Mouse (Mus musculus): ENCODE results near the gene Fam129c. TPM values are rescaled to one million over a fixed set of nuclear protein-coding genes. Genes with fewer than 3 reads are reported as not detected.

Fam129c gene
- polyA plus RNA-seq, 1 experiment from 2014 or later, result 3.8 TPM

DNA sequence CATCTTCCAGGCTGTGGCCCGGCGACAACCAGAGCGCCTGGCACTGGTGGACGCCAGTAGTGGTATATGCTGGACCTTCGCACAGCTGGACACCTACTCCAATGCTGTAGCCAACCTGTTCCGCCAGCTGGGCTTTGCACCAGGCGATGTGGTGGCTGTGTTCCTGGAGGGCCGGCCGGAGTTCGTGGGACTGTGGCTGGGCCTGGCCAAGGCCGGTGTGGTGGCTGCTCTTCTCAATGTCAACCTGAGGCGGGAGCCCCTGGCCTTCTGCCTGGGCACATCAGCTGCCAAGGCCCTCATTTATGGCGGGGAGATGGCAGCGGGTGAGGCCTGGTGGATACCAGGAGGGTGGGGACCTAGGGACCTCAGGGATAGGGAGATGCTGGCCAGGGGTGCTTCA lies 18.0 kb upstream of the Fam129c start:
- H3K36me3 ChIP-seq (ENCODE audit: control insufficient read depth, insufficient read depth, low read length), result no peaks in the 10 kb centered on the region
- H3K4me2 ChIP-seq, result no peak overlapping the region
- ATAC-seq (replicated peaks; ENCODE audit: low FRiP score), result no peak
- H3K9ac ChIP-seq (ENCODE audit: low read depth, low read length), result no peak overlapping the region
- no peaks in the 10 kb centered on the region for H3K9me3 ChIP-seq (ENCODE audit: control insufficient read depth, low read length)
- no peak overlapping the region for H3K27ac ChIP-seq (ENCODE audit: low read depth, low read length)
- DNase-seq (ENCODE audit: low spot score), result no peak
- no peaks in the 10 kb centered on the region for H3K4me1 ChIP-seq (replicated peaks; ENCODE audit: control insufficient read depth, insufficient read depth, low read length)
- H3K27me3 ChIP-seq (replicated peaks; ENCODE audit: control insufficient read depth, insufficient read depth, low read length), result no peaks in the 10 kb centered on the region
- H3K4me3 ChIP-seq (ENCODE audit: low read depth, low read length), result no peak overlapping the region
- WGBS, result 88% methylated on average over 14 of the region's 14 CpGs

DNA sequence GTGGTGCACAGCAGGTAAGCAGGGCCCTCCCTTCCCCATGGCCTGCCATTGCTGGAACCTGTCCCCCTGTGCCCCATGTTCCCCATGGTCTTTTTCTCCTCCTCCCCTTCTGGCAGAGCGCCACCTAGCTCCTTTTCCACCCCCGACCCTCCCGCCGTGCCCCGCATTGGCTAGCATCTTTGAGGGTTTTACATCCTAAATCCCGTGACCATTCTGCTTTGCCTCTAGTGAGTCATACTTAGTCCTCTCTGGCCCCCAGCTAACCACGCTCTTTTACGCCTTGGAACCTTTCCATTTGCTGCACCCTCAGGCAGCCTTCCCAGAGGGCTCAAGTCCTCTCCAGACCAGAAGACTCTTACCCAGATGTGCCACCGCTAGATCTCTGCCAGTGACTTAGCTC lies 17.2 kb upstream of the Fam129c start:
- Histone ChIP-seq H3K4me3 (ENCODE audit: low read depth, low read length) (no peak overlapping the region), H3K36me3 (ENCODE audit: control insufficient read depth, insufficient read depth, low read length) (no peaks in the 10 kb centered on the region), H3K9me3 (ENCODE audit: control insufficient read depth, low read length) (no peaks in the 10 kb centered on the region), H3K27ac (ENCODE audit: low read depth, low read length) (no peak overlapping the region), H3K9ac (ENCODE audit: low read depth, low read length) (no peak overlapping the region), H3K4me1 (replicated peaks; ENCODE audit: control insufficient read depth, insufficient read depth, low read length) (no peaks in the 10 kb centered on the region), H3K4me2 (no peak overlapping the region), H3K27me3 (replicated peaks; ENCODE audit: control insufficient read depth, insufficient read depth, low read length) (no peaks in the 10 kb centered on the region)
- ATAC-seq (replicated peaks; ENCODE audit: low FRiP score) (no peak), DNase-seq (ENCODE audit: low spot score) (no peak)
- 53% methylated on average over 9 of the region's 9 CpGs for WGBS

DNA sequence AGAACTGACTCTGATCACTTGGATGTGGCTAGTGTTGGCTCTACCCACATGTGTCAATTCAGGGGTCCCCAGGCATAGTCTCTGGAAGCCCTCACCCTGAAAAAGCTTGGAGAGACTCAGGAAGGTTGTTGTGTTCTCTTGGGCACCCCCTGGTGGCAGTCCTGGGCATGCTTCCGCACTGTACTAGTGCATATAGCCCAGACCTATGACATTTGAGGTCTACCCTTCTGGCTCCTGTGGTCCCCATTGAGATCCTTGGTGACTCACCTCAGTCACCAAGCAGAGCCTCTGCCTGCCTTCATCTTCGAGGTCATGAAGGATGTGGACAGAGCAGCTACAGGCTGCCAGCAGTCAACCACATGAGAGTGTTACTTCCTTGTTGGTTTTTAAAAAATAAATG lies 10.6 kb upstream of the Fam129c start:
- no peak for DNase-seq (ENCODE audit: low spot score)
- no peaks in the 10 kb centered on the region for H3K9me3 ChIP-seq (ENCODE audit: control insufficient read depth, low read length)
- H3K4me2 ChIP-seq, result no peak overlapping the region
- 43% methylated on average over 2 of the region's 2 CpGs for WGBS
- no peaks in the 10 kb centered on the region for H3K36me3 ChIP-seq (ENCODE audit: control insufficient read depth, insufficient read depth, low read length)
- H3K27me3 ChIP-seq (replicated peaks; ENCODE audit: control insufficient read depth, insufficient read depth, low read length), result no peaks in the 10 kb centered on the region
- H3K4me3 ChIP-seq (ENCODE audit: low read depth, low read length), result no peak overlapping the region
- no peak overlapping the region for H3K27ac ChIP-seq (ENCODE audit: low read depth, low read length)
- no peak for ATAC-seq (replicated peaks; ENCODE audit: low FRiP score)
- peaks cover 4% of the 10 kb centered on the region; the same call in 1 of the 2 replicates for H3K4me1 ChIP-seq (replicated peaks; ENCODE audit: control insufficient read depth, insufficient read depth, low read length)
- no peak overlapping the region for H3K9ac ChIP-seq (ENCODE audit: low read depth, low read length)

- DNase-seq (ENCODE audit: low spot score) (no peak), ATAC-seq (replicated peaks; ENCODE audit: low FRiP score) (no peak)
- Histone ChIP-seq H3K36me3 (ENCODE audit: control insufficient read depth, insufficient read depth, low read length) (no peaks in the 10 kb centered on the region), H3K27me3 (replicated peaks; ENCODE audit: control insufficient read depth, insufficient read depth, low read length) (no peaks in the 10 kb centered on the region), H3K4me1 (replicated peaks; ENCODE audit: control insufficient read depth, insufficient read depth, low read length) (peaks cover 11% of the 10 kb centered on the region), H3K9me3 (ENCODE audit: control insufficient read depth, low read length) (no peaks in the 10 kb centered on the region), H3K4me3 (ENCODE audit: low read depth, low read length) (no peak overlapping the region), H3K4me2 (no peak overlapping the region), H3K9ac (ENCODE audit: low read depth, low read length) (no peak overlapping the region), H3K27ac (ENCODE audit: low read depth, low read length) (no peak overlapping the region)
- 75% methylated on average over 3 of the region's 3 CpGs for WGBS
Measured at GRCm38 (mm10) chr8:71588762-71589161, 8.7 kb upstream of the Fam129c start.

- DNase-seq (ENCODE audit: low spot score) (no peak), ATAC-seq (replicated peaks; ENCODE audit: low FRiP score) (no peak)
- Histone ChIP-seq H3K27ac (ENCODE audit: low read depth, low read length) (peak overlapping the region; percentile 98), H3K4me3 (ENCODE audit: low read depth, low read length) (peak overlapping the region; percentile 90), H3K27me3 (replicated peaks; ENCODE audit: control insufficient read depth, insufficient read depth, low read length) (no peaks in the 10 kb centered on the region), H3K9me3 (ENCODE audit: control insufficient read depth, low read length) (no peaks in the 10 kb centered on the region), H3K9ac (ENCODE audit: low read depth, low read length) (peak overlapping the region; percentile 98), H3K4me2 (peak overlapping the region; percentile 78), H3K36me3 (ENCODE audit: control insufficient read depth, insufficient read depth, low read length) (no peaks in the 10 kb centered on the region), H3K4me1 (replicated peaks; ENCODE audit: control insufficient read depth, insufficient read depth, low read length) (peaks cover 11% of the 10 kb centered on the region)
- WGBS, result 23% methylated on average over 5 of the region's 5 CpGs
Measured at GRCm38 (mm10) chr8:71591017-71591416, 6.4 kb upstream of the Fam129c start.

DNA sequence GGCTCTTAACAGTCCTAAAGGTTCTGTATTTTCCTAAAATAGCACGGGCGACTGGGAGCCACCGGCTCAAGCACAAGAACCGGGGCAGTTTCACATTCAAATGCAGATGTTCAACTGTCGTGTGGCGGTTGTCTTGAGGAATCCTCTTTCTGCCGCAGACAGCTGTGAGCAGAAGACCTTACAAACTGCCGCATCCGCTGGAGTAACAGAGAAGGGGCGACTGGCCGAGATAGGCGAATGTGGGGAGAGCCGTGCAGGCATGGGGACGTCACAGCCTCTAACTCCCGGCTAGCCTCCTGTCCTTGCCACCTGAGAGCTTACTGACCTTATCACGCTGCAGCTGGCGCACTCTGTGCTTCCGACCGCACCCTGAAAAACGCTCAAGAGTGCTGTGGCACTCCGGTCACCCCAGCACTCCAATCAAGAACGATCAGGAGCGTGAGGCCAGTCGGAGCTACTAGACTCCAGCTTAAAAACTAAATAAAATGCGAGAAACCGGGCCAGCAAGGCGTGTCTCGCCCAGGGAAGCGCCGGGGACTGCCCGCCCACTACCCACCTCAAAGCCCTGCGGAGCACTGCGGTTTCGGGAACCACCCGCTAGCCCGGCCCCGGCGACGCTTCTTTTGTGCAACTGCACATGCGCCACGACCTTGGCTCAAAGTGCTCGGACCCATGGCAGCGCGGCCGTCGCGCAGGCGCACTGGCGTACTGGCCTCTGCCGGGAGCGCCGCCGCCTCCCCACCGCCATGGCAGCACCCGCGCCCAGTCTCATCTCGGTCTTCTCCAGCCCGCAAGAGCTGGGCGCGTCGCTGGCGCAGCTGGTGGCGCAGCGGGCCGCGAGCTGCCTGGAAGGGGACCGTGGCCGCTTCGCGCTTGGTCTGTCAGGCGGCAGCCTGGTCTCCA lies 5.7 kb upstream of the Fam129c start, which contains the start of gene Pgls:
Gene Pgls, plus strand, starts transcription at position 706 of the 903 bp plus-strand sequence.
- Histone ChIP-seq H3K36me3 (ENCODE audit: control insufficient read depth, insufficient read depth, low read length) (no peaks in the 10 kb centered on the region), H3K4me1 (replicated peaks; ENCODE audit: control insufficient read depth, insufficient read depth, low read length) (peaks cover 14% of the 10 kb centered on the region), H3K27ac (ENCODE audit: low read depth, low read length) (peak within 1 kb of the TSS; percentile 98), H3K27me3 (replicated peaks; ENCODE audit: control insufficient read depth, insufficient read depth, low read length) (no peaks in the 10 kb centered on the region), H3K9me3 (ENCODE audit: control insufficient read depth, low read length) (no peaks in the 10 kb centered on the region), H3K9ac (ENCODE audit: low read depth, low read length) (peak within 1 kb of the TSS; percentile 98), H3K4me2 (peak within 1 kb of the TSS; percentile 78), H3K4me3 (ENCODE audit: low read depth, low read length) (peak within 1 kb of the TSS; percentile 90)
- under 1% methylated on average over 71 of the region's 71 CpGs for WGBS
- DNase-seq (ENCODE audit: low spot score) (peak; percentile 95), ATAC-seq (replicated peaks; ENCODE audit: low FRiP score) (peak; percentile 86)

DNA sequence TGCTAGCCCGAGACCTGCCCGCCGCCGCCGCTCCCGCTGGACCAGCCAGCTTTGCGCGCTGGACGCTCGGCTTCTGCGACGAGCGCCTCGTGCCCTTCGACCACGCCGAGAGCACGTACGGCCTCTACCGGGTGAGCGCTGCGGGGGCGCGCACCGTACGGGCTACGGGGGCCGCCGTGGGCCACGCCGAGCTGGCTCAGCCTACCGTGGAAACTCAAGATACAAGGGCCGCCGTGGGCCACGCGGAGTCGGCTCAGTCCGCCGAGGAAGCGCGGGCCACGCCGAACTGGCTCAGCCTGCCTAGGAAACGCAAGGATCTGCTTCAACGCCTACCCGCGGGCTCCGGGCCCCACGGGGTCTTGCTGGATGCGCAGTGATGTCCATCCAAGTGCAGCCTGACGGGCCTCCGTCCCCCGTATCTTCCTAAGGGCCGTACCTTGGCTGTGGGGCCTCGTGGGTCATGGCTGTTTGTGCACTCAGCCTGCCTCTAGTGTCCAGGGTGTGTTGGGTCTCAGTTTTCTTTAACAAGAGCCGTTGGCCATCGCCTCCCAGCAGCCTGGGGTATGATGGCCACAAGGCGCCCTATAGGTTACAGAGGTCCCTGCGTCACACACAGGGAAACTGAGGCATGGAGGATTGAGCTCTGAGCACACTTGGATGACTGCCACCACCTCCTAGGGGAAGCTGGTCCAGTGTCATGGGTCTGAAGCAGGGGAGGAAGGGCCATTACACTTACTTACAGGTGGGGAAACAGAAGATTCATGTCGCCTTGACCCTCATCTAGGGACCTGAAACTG lies 4.9 kb upstream of the Fam129c start:
- no peaks in the 10 kb centered on the region for H3K9me3 ChIP-seq (ENCODE audit: control insufficient read depth, low read length)
- H3K9ac ChIP-seq (ENCODE audit: low read depth, low read length), result peak overlapping the region; percentile 98
- H3K4me2 ChIP-seq, result peak overlapping the region; percentile 78
- peaks cover 14% of the 10 kb centered on the region for H3K4me1 ChIP-seq (replicated peaks; ENCODE audit: control insufficient read depth, insufficient read depth, low read length)
- no peak for DNase-seq (ENCODE audit: low spot score)
- peak overlapping the region; percentile 98 for H3K27ac ChIP-seq (ENCODE audit: low read depth, low read length)
- no peaks in the 10 kb centered on the region for H3K36me3 ChIP-seq (ENCODE audit: control insufficient read depth, insufficient read depth, low read length)
- H3K27me3 ChIP-seq (replicated peaks; ENCODE audit: control insufficient read depth, insufficient read depth, low read length), result no peaks in the 10 kb centered on the region
- peak; percentile 44 for ATAC-seq (replicated peaks; ENCODE audit: low FRiP score)
- WGBS, result 4% methylated on average over 59 of the region's 60 CpGs
- peak overlapping the region; percentile 90 for H3K4me3 ChIP-seq (ENCODE audit: low read depth, low read length)

DNA sequence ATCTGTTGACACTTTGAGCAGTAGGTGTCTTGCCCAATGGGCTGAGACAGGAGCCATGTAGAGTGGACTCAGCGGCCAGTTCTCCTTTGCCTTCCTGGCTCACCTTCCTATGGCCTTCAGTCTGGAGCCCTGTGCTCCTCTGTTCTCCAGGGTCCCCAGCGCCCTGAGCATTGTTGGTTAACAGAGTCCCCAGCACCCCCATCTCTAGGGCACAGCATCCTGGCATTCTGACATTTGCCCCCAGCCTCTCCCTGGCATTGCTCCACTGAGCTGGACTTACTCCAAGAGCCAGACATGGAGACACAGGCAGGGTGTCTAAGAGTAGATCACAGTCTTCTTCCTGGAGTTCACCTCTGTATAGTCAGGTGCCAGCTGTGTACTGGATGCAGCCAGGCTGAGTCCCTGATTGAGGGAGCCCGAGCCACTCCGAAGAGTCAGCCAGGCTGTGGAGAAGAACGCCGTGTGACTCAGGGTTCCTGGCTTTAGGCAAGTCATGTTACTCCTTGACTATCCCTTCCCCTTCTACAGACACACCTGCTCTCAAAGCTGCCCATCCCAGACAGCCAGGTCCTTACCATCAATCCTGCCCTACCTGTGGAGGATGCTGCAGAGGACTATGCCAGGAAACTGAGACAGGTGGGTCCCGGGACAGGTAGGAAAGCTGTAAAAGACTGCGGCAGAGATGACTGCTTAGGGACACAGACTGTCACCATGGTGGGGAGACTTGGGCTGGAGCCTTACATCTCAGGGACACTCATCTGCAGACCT lies 3.7 kb upstream of the Fam129c start:
- H3K4me1 ChIP-seq (replicated peaks; ENCODE audit: control insufficient read depth, insufficient read depth, low read length), result peaks cover 14% of the 10 kb centered on the region
- H3K9me3 ChIP-seq (ENCODE audit: control insufficient read depth, low read length), result no peaks in the 10 kb centered on the region
- no peaks in the 10 kb centered on the region for H3K27me3 ChIP-seq (replicated peaks; ENCODE audit: control insufficient read depth, insufficient read depth, low read length)
- H3K9ac ChIP-seq (ENCODE audit: low read depth, low read length), result peak overlapping the region; percentile 98
- no peaks in the 10 kb centered on the region for H3K36me3 ChIP-seq (ENCODE audit: control insufficient read depth, insufficient read depth, low read length)
- 87% methylated on average over 8 of the region's 8 CpGs for WGBS
- DNase-seq (ENCODE audit: low spot score) (no peak), ATAC-seq (replicated peaks; ENCODE audit: low FRiP score) (no peak)
- H3K4me2 ChIP-seq, result peak overlapping the region; percentile 78
- peak overlapping the region; percentile 90; the same call in 1 of the 2 replicates for H3K4me3 ChIP-seq (ENCODE audit: low read depth, low read length)
- H3K27ac ChIP-seq (ENCODE audit: low read depth, low read length), result no peak overlapping the region
